Mouse (Mus musculus): ENCODE data around the gene Plcb4. TPM values are rescaled to one million over a fixed set of nuclear protein-coding genes. Genes with fewer than 3 reads are reported as not detected.
A peak's percentile ranks its signal among the peaks of the same experiment; 100 is the strongest.

Gene Plcb4
- polyA plus RNA-seq, 1 experiment = 33.0 TPM

GRCm38 (mm10) chr2:135851964-135852363, 193.2 kb downstream of the Plcb4 start:
- Histone ChIP-seq H3K4me1 (ENCODE audit: control insufficient read depth, insufficient read depth, low read length) (no peaks in the 10 kb centered on the region), H3K27ac (ENCODE audit: insufficient read depth, low read length) (no peak overlapping the region), H3K4me3 (ENCODE audit: insufficient read depth, low read length) (no peak overlapping the region)
- TF ChIP-seq POLR2A (IDR thresholded peaks at IDR 0.05; ENCODE audit: low read depth, low read length) = no peak
- TF ChIP-seq CTCF (IDR thresholded peaks at IDR 0.05; ENCODE audit: borderline replicate concordance, insufficient read depth, low read length) = no peak

DNA sequence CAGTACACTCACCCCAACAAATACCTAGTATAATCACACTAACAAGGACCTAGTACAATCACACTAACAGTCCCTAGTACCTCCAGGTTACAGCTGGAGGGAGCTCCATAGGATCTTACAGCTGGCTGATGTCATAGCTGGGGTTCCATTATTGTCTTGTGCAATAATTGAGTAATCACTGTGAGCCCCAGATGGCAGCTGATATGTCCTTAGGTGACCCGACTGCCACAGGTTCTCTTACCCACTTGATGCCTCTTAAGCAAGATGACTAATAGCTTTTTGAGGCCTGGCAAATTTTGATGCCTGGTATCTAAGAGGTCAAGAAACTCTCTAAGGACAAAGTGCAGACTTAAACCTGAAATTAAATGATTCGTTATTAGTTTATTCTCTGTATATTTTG, 194.3 kb downstream of the Plcb4 start:
- Histone ChIP-seq H3K4me3 (ENCODE audit: insufficient read depth, low read length) (no peak overlapping the region), H3K4me1 (ENCODE audit: control insufficient read depth, insufficient read depth, low read length) (no peaks in the 10 kb centered on the region), H3K27ac (ENCODE audit: insufficient read depth, low read length) (no peak overlapping the region)
- no peak for TF ChIP-seq POLR2A (IDR thresholded peaks at IDR 0.05; ENCODE audit: low read depth, low read length)
- no peak for TF ChIP-seq CTCF (IDR thresholded peaks at IDR 0.05; ENCODE audit: borderline replicate concordance, insufficient read depth, low read length)

GRCm38 (mm10) chr2:135854059-135854458, 195.2 kb downstream of the Plcb4 start:
- Histone ChIP-seq H3K4me3 (ENCODE audit: insufficient read depth, low read length) (no peak overlapping the region), H3K4me1 (ENCODE audit: control insufficient read depth, insufficient read depth, low read length) (no peaks in the 10 kb centered on the region), H3K27ac (ENCODE audit: insufficient read depth, low read length) (no peak overlapping the region)
- TF ChIP-seq CTCF (IDR thresholded peaks at IDR 0.05; ENCODE audit: borderline replicate concordance, insufficient read depth, low read length) (no peak), POLR2A (IDR thresholded peaks at IDR 0.05; ENCODE audit: low read depth, low read length) (no peak)

DNA sequence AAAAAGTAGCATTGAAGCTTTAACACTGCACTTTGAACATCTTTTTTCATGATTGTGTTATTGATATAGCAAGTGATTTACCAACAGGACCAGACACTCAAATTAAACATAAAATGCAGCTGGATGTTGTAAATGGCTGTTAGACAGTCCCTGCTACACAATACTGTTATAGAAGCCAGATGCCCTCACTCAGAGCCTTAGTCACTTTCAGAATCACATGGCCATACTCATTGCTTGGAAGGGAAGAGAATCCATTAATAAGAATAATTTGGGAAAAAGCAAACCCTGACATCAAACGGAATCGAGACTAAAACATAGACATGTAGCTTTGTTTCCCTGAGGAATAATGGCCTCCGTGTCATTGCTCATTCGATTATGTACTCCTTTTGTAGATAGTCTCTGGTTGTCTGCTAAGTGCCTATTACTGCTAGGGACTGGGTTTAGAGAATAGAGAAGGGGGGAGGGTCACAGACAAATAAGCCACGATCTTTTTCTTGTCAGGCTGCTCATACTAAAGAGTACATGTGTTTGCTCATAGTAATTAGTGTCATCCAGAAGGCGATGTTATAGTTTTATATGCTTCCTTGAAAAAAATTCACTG, 197.2 kb downstream of the Plcb4 start:
- Histone ChIP-seq H3K27ac (ENCODE audit: insufficient read depth, low read length) (no peak overlapping the region), H3K4me1 (ENCODE audit: control insufficient read depth, insufficient read depth, low read length) (no peaks in the 10 kb centered on the region), H3K4me3 (ENCODE audit: insufficient read depth, low read length) (no peak overlapping the region)
- TF ChIP-seq CTCF (IDR thresholded peaks at IDR 0.05; ENCODE audit: borderline replicate concordance, insufficient read depth, low read length) (no peak), POLR2A (IDR thresholded peaks at IDR 0.05; ENCODE audit: low read depth, low read length) (no peak)

DNA sequence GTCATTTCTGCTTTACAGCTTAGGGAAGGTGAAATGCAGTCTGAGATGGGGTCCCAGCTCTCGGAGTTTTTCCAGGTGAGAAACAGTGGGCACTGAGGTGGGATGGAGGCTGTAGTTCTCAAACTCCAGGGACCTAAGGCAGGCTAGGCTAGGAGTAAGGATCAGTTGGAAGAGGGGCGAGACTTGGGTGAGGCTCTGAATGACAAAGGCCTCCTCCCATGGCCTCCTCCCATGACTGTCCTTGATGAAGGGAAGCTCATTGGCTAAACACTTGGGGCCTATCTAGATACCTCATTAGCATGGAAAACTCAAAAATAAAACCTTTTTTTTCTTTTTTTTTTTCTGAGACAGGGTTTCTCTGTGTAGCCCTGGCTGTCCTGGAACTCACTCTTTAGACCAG, 198.0 kb downstream of the Plcb4 start:
- peaks cover 5% of the 10 kb centered on the region; the same call in 1 of the 2 replicates for H3K4me1 ChIP-seq (ENCODE audit: control insufficient read depth, insufficient read depth, low read length)
- no peak overlapping the region for H3K4me3 ChIP-seq (ENCODE audit: insufficient read depth, low read length)
- H3K27ac ChIP-seq (ENCODE audit: insufficient read depth, low read length) = no peak overlapping the region
- TF ChIP-seq CTCF (IDR thresholded peaks at IDR 0.05; ENCODE audit: borderline replicate concordance, insufficient read depth, low read length) (no peak), POLR2A (IDR thresholded peaks at IDR 0.05; ENCODE audit: low read depth, low read length) (no peak)

GRCm38 (mm10) chr2:135861531-135862488, 203.0 kb downstream of the Plcb4 start:
- TF ChIP-seq CTCF (IDR thresholded peaks at IDR 0.05; ENCODE audit: borderline replicate concordance, insufficient read depth, low read length) = no peak
- no peak for TF ChIP-seq POLR2A (IDR thresholded peaks at IDR 0.05; ENCODE audit: low read depth, low read length)
- Histone ChIP-seq H3K27ac (ENCODE audit: insufficient read depth, low read length) (peak overlapping the region; percentile 76), H3K4me3 (ENCODE audit: insufficient read depth, low read length) (no peak overlapping the region), H3K4me1 (ENCODE audit: control insufficient read depth, insufficient read depth, low read length) (peaks cover 9% of the 10 kb centered on the region)

- Histone ChIP-seq H3K4me3 (ENCODE audit: insufficient read depth, low read length) (no peak overlapping the region), H3K4me1 (ENCODE audit: control insufficient read depth, insufficient read depth, low read length) (peaks cover 9% of the 10 kb centered on the region), H3K27ac (ENCODE audit: insufficient read depth, low read length) (peak overlapping the region; percentile 83)
- no peak for TF ChIP-seq POLR2A (IDR thresholded peaks at IDR 0.05; ENCODE audit: low read depth, low read length)
- TF ChIP-seq CTCF (IDR thresholded peaks at IDR 0.05; ENCODE audit: borderline replicate concordance, insufficient read depth, low read length) = no peak
These were observed 203.9 kb downstream of the Plcb4 start for GRCm38 (mm10) chr2:135862489-135863390.

- TF ChIP-seq CTCF (IDR thresholded peaks at IDR 0.05; ENCODE audit: borderline replicate concordance, insufficient read depth, low read length) (no peak), POLR2A (IDR thresholded peaks at IDR 0.05; ENCODE audit: low read depth, low read length) (no peak)
- Histone ChIP-seq H3K4me3 (ENCODE audit: insufficient read depth, low read length) (no peak overlapping the region), H3K27ac (ENCODE audit: insufficient read depth, low read length) (peak overlapping the region; percentile 83), H3K4me1 (ENCODE audit: control insufficient read depth, insufficient read depth, low read length) (peaks cover 9% of the 10 kb centered on the region)
These were observed 204.7 kb downstream of the Plcb4 start for GRCm38 (mm10) chr2:135863391-135864076.

- no peak overlapping the region for H3K27ac ChIP-seq (ENCODE audit: insufficient read depth, low read length)
- TF ChIP-seq POLR2A (IDR thresholded peaks at IDR 0.05; ENCODE audit: low read depth, low read length) (no peak), CTCF (IDR thresholded peaks at IDR 0.05; ENCODE audit: borderline replicate concordance, insufficient read depth, low read length) (no peak)
- H3K4me1 ChIP-seq (ENCODE audit: control insufficient read depth, insufficient read depth, low read length) = peaks cover 7% of the 10 kb centered on the region
- H3K4me3 ChIP-seq (ENCODE audit: insufficient read depth, low read length) = no peak overlapping the region
These were observed 207.6 kb downstream of the Plcb4 start for GRCm38 (mm10) chr2:135866421-135866820.
